ENCODE assay signal across 8 mouse cellular contexts in the genomic region with DNA sequence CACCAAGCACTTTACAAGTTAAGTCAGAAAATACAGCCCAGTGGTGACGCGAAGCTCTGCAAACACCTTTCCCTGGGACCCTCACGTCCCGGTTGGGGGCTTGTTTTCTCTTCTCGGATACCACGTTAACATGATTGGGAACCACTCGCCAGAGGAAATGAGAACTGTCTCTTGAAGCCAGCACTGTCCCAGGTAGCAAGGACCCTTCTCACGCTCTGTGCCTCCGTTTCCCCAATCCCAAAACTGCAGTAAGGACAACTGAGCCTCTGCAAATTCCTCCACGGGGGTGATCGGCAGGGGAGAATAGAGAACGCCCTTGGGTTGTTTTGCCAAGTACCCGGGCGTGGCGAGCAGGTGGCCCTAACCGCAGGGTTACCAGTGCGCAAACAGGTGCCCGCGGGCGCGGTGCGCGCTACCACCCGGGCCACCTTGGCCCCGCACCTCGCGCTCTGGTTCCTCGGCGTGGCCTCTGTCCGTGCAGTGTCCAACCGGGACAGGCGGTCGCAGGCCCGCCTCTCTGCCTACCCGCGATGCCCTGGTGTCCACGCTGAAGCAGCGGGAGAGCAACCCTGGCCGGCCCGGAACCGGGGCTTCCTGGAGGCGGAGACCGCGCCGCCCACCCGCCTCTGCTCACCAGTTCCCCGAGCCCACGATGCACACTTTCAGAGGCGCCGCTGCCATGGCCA. TPM values are rescaled to one million over a fixed set of nuclear protein-coding genes. Genes with fewer than 3 reads are reported as not detected.
DNase-seq lines count a peak whose midpoint lies in the region; ATAC-seq and TF ChIP-seq lines count a peak whose summit lies in the region.

No protein-coding gene starts in this region.

- no peaks in the 10 kb centered on the region for H3K27me3 ChIP-seq in heart, embryonic 10.5 days (ENCODE audit: insufficient read depth, poor library complexity, severe bottlenecking)
- H3K27me3 ChIP-seq in intestine, embryonic 15.5 days (replicated peaks) = no peaks in the 10 kb centered on the region
- H3K27me3 ChIP-seq in myocyte (ENCODE audit: control insufficient read depth, insufficient read depth, insufficient read length) = no peaks in the 10 kb centered on the region

- H3K4me1 ChIP-seq in heart, embryonic 10.5 days = peaks cover 28% of the 10 kb centered on the region
- H3K4me1 ChIP-seq in intestine, embryonic 15.5 days (replicated peaks) = peaks cover 7% of the 10 kb centered on the region; the same call in 1 of the 2 replicates

- H3K36me3 ChIP-seq in heart, embryonic 10.5 days = no peaks in the 10 kb centered on the region
- H3K36me3 ChIP-seq in intestine, embryonic 15.5 days = no peaks in the 10 kb centered on the region
- no peaks in the 10 kb centered on the region for H3K36me3 ChIP-seq in myocyte (ENCODE audit: control insufficient read depth, insufficient read depth)

- no peaks in the 10 kb centered on the region for H3K79me2 ChIP-seq in myocyte (ENCODE audit: control insufficient read depth, insufficient read depth)

- peak overlapping the region; percentile 82 for H3K4me3 ChIP-seq in heart, embryonic 10.5 days
- peak overlapping the region; percentile 79 for H3K4me3 ChIP-seq in intestine, embryonic 15.5 days (replicated peaks)
- peak overlapping the region; percentile 37 for H3K4me3 ChIP-seq in myocyte

- DNase-seq in heart, embryonic 10.5 days (ENCODE audit: low spot score) = no peak
- DNase-seq in heart, postnatal 4 days = no peak
- peak; percentile 83 for DNase-seq in A20 (ENCODE audit: low read depth, low spot score)
- peak; percentile 35 for DNase-seq in embryo, embryonic 10.5 days (ENCODE audit: low spot score)
- DNase-seq in layer of hippocampus, adult 11-12 months (ENCODE audit: low spot score) = no peak
- no peak for DNase-seq in spleen, postnatal 10 days (ENCODE audit: low spot score in 2 of 2)

- peak overlapping the region; percentile 83 for H3K27ac ChIP-seq in heart, embryonic 10.5 days
- H3K27ac ChIP-seq in intestine, embryonic 15.5 days = peak overlapping the region; percentile 82

- H3K4me2 ChIP-seq in intestine, embryonic 15.5 days (replicated peaks) = peak overlapping the region; percentile 95
- peak overlapping the region; percentile 95 for H3K4me2 ChIP-seq in myocyte (ENCODE audit: low read depth)

- peak overlapping the region; percentile 76 for H3ac ChIP-seq in myocyte (ENCODE audit: control insufficient read depth, insufficient read length)

- TF ChIP-seq POLR2A in myocyte (IDR thresholded peaks at IDR 0.05; ENCODE audit: insufficient read length, low read depth) = no peak

- peak; percentile 45 for ATAC-seq in intestine, embryonic 15.5 days

- WGBS in heart, embryonic 10.5 days = under 1% methylated on average over 50 of the region's 50 CpGs
- WGBS in intestine, embryonic 15.5 days = 0% methylated on average over 49 of the region's 50 CpGs

- peak overlapping the region; percentile 72 for H3K9ac ChIP-seq in intestine, embryonic 15.5 days

- H3K9me3 ChIP-seq in heart, embryonic 10.5 days = no peaks in the 10 kb centered on the region
- no peaks in the 10 kb centered on the region for H3K9me3 ChIP-seq in intestine, embryonic 15.5 days

TF ChIP-seq in myocyte, 11 proteins besides CTCF, POLR2A, EP300 and RAD21:
- TF ChIP-seq CEBPB (IDR thresholded peaks at IDR 0.05; ENCODE audit: insufficient read depth, poor library complexity, severe bottlenecking) (no peak), MAX (IDR thresholded peaks at IDR 0.05; ENCODE audit: low read depth) (no peak), SRF (IDR thresholded peaks at IDR 0.05; ENCODE audit: control insufficient read depth, insufficient read length, low read depth) (no peak), MYOD1 (IDR thresholded peaks at IDR 0.05; ENCODE audit: control insufficient read depth in 1 of 3, insufficient read length in 2 of 3, low read depth in 2 of 3) (peak in 2 of 3 experiments; percentile 60 to 83), REST (IDR thresholded peaks at IDR 0.05; ENCODE audit: insufficient read depth, insufficient read length) (no peak), MYOG (IDR thresholded peaks at IDR 0.05; ENCODE audit: control insufficient read depth in 1 of 3, insufficient read depth in 1 of 3, insufficient read length in 2 of 3, low read depth in 2 of 3) (peak in 2 of 3 experiments; percentile 68 to 84), TCF3 (IDR thresholded peaks at IDR 0.05; ENCODE audit: insufficient read length, low read depth) (peak; percentile 46)

RNA-seq across cellular contexts. Expression of gene Gpd1l, which starts 0.6 kb away (rescaled TPM):
- polyA plus RNA-seq in heart, embryonic 10.5 days (2016; fragmentation: Nextera tagmentation; extraction: Ambion mirVana) = 18.7 and 23.1 TPM in 2 replicates
- 10 to 100 TPM; 26.3 to 28.0 TPM for total RNA-seq in heart, postnatal 4 days (2021)
- 20.3 and 21.8 TPM in 2 replicates for polyA plus RNA-seq in intestine, embryonic 15.5 days (2015; fragmentation: Nextera tagmentation; extraction: Ambion mirVana)
- polyA plus RNA-seq in myocyte (2012; fragmentation: generic; extraction: Trizol) = 19.5 TPM

RNA-seq across cellular contexts. Expression of gene Osbpl10, which starts 45.2 kb away (rescaled TPM):
- polyA plus RNA-seq in heart, embryonic 10.5 days (2016; fragmentation: Nextera tagmentation; extraction: Ambion mirVana) = 1.2 and 1.7 TPM in 2 replicates
- 1 to 10 TPM; 5.7 to 6.1 TPM for total RNA-seq in heart, postnatal 4 days (2021)
- 2.5 and 2.9 TPM in 2 replicates for polyA plus RNA-seq in intestine, embryonic 15.5 days (2015; fragmentation: Nextera tagmentation; extraction: Ambion mirVana)
- polyA plus RNA-seq in myocyte (2012; fragmentation: generic; extraction: Trizol) = 1.7 TPM

RNA-seq across cellular contexts. Expression of gene Rps27rt, which starts 49.4 kb away (rescaled TPM):
- polyA plus RNA-seq in heart, embryonic 10.5 days (2016; fragmentation: Nextera tagmentation; extraction: Ambion mirVana) = 177 and 217 TPM in 2 replicates
- 10 to 100 TPM; 41.7 to 42.7 TPM for total RNA-seq in heart, postnatal 4 days (2021)
- 387 and 549 TPM in 2 replicates for polyA plus RNA-seq in intestine, embryonic 15.5 days (2015; fragmentation: Nextera tagmentation; extraction: Ambion mirVana)
- polyA plus RNA-seq in myocyte (2012; fragmentation: generic; extraction: Trizol) = 223 TPM

Comparison
In these comparisons a context has a peak if more than half of its experiments do, and no peak if none do; other contexts are left out.
1. DNase-seq: peak in A20 (single experiment) and embryo, embryonic 10.5 days (single experiment); none in heart, embryonic 10.5 days (single experiment), heart, postnatal 4 days (single experiment), layer of hippocampus, adult 11-12 months (single experiment) and spleen, postnatal 10 days (0 of 2).
2. Peak in every context shown above with its lines, with median percentiles within 50 percentile points of each other: H3K4me3 ChIP-seq.